Mouse (Mus musculus) midbrain, postnatal 0 days (tissue): ENCODE results near the gene Frem2. TPM values are rescaled to one million over a fixed set of nuclear protein-coding genes. Genes with fewer than 3 reads are reported as not detected.

Source experiments
- ATAC-seq: fragments of 200-750 bp; cut with Nextera tagmentation; 2 replicates; pipeline ENCODE4 v1.8.0; 2017; ENCODE audit warnings: moderate number of reproducible peaks, mild to moderate bottlenecking, moderate TSS enrichment, moderate library complexity; ENCODE audit not compliant: low FRiP score
- DNase-seq: peaks from one replicate; pipeline ENCODE4 v3.0.0-alpha.2; 2015; ENCODE audit warnings: low spot score
- H3K27ac ChIP-seq: fragments of 300-500 bp; sonication (generic); 2 replicates; pipeline ENCODE4 v1.5.1; 2014; ENCODE audit warnings: low read depth, mild to moderate bottlenecking, low read length, mixed read lengths
- H3K27me3 ChIP-seq: fragments of 300-500 bp; sonication (generic); 2 replicates; pipeline ENCODE4 v1.6.1; 2014; ENCODE audit warnings: low read length, control low read depth, mixed read lengths; ENCODE audit not compliant: insufficient read depth
- H3K36me3 ChIP-seq: fragments of 300-500 bp; sonication (generic); 2 replicates; pipeline ENCODE4 v1.6.1; 2014; ENCODE audit warnings: low read length, control low read depth, mixed read lengths; ENCODE audit not compliant: insufficient read depth
- H3K4me1 ChIP-seq: fragments of 300-500 bp; sonication (generic); 2 replicates; pipeline ENCODE4 v1.6.1; 2014; ENCODE audit warnings: mild to moderate bottlenecking, control low read depth, antibody characterized with exemption, low read length, mixed read lengths; ENCODE audit not compliant: insufficient read depth
- H3K4me2 ChIP-seq: fragments of 300-500 bp; sonication (generic); 2 replicates; pipeline ENCODE4 v1.6.1; 2014; ENCODE audit warnings: low read depth, mild to moderate bottlenecking, low read length, mixed read lengths; ENCODE audit not compliant: poor library complexity, severe bottlenecking
- H3K4me3 ChIP-seq: fragments of 300-500 bp; sonication (generic); 2 replicates; pipeline ENCODE4 v1.5.1; 2014; ENCODE audit warnings: low read depth, mild to moderate bottlenecking, low read length, moderate library complexity
- H3K9ac ChIP-seq: fragments of 300-500 bp; sonication (generic); replicated peaks from 2 replicates; pipeline ENCODE4 v1.6.1; 2014; ENCODE audit warnings: mild to moderate bottlenecking, low read length, moderate library complexity, mixed read lengths; ENCODE audit not compliant: poor library complexity, severe bottlenecking
- H3K9me3 ChIP-seq: fragments of 300-500 bp; sonication (generic); 2 replicates; pipeline ENCODE4 v1.6.1; 2016; ENCODE audit warnings: low read length, control low read depth
- CTCF ChIP-seq: IDR thresholded peaks from 2 replicates; pipeline ENCODE4 v1.5.1; 2016; ENCODE audit warnings: antibody characterized with exemption, mild to moderate bottlenecking
- WGBS: fragments of 180-500 bp; shearing (Covaris S2); extraction: QIAGEN DNeasy Blood & Tissue Kit; methylation state at CpG from one replicate; pipeline ENCODE4 v1.1.7; 2014; 5-methylcytosine and 5-hydroxymethylcytosine counted together
- polyA plus RNA-seq: library from polyadenylated mRNA; unstranded; fragments of >200 nt; fragmentation: Nextera tagmentation; extraction: Ambion mirVana; gene quantifications from 2 replicates; pipeline ENCODE4 v1.2.1, GENCODE M21; 2015
- total RNA-seq: library from RNA; depleted of rRNA; stranded (reverse); fragments of >200 nt; gene quantifications from 2 replicates; pipeline ENCODE4 v1.2.3, GENCODE M21; 2014

The Frem2 gene
- total and polyA plus RNA-seq, 2 experiments from 2014 or later, result 1.5 to 8.8 TPM

- no peak overlapping the region for H3K4me3 ChIP-seq
- WGBS, result 42% methylated on average over 4 of the region's 4 CpGs
- H3K27me3 ChIP-seq, result no peaks in the 10 kb centered on the region
- no peak overlapping the region for H3K4me2 ChIP-seq
- H3K27ac ChIP-seq, result no peak overlapping the region
- H3K9ac ChIP-seq, result no peak overlapping the region
- no peak for TF ChIP-seq CTCF
- ATAC-seq, result no peak
- peaks cover 4% of the 10 kb centered on the region; the same call in 1 of the 2 replicates for H3K4me1 ChIP-seq
- H3K36me3 ChIP-seq, result no peaks in the 10 kb centered on the region
- no peak for DNase-seq
- H3K9me3 ChIP-seq, result no peaks in the 10 kb centered on the region
Observed at GRCm38 (mm10) chr3:53630630-53631029, 26.5 kb downstream of the Frem2 start.

DNA sequence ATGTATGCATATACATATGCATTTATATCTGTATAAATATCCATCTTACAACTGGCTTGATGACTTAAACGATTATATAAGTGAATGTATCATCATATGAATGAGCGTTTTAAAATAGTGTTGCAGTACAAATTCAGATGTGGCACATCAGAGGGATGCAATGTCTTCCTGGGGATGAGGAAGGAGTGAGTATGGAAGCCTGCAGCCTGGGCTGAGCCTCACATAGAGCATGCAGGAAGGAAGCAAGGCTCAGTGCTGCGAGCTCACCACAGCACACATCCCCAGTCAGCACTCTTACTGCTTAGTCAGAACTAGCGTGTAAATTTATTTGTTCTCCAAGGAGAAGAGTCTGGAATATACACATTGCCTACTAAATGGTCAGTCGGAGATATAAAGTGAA, 27.2 kb downstream of the Frem2 start:
- Histone ChIP-seq H3K4me1 (peaks cover 4% of the 10 kb centered on the region; the same call in 1 of the 2 replicates), H3K36me3 (no peaks in the 10 kb centered on the region), H3K27me3 (no peaks in the 10 kb centered on the region), H3K27ac (no peak overlapping the region), H3K4me2 (no peak overlapping the region), H3K9me3 (no peaks in the 10 kb centered on the region), H3K4me3 (no peak overlapping the region), H3K9ac (no peak overlapping the region)
- DNase-seq (no peak), ATAC-seq (no peak)
- no peak for TF ChIP-seq CTCF
- 93% methylated on average over 5 of the region's 5 CpGs for WGBS

GRCm38 (mm10) chr3:53623222-53623621, 33.9 kb downstream of the Frem2 start:
- TF ChIP-seq CTCF, result no peak
- Histone ChIP-seq H3K27me3 (no peaks in the 10 kb centered on the region), H3K9me3 (no peaks in the 10 kb centered on the region), H3K4me2 (no peak overlapping the region), H3K36me3 (no peaks in the 10 kb centered on the region), H3K4me1 (no peaks in the 10 kb centered on the region), H3K27ac (no peak overlapping the region), H3K4me3 (no peak overlapping the region), H3K9ac (no peak overlapping the region)
- DNase-seq (no peak), ATAC-seq (no peak)
- 72% methylated on average over 8 of the region's 8 CpGs for WGBS

DNA sequence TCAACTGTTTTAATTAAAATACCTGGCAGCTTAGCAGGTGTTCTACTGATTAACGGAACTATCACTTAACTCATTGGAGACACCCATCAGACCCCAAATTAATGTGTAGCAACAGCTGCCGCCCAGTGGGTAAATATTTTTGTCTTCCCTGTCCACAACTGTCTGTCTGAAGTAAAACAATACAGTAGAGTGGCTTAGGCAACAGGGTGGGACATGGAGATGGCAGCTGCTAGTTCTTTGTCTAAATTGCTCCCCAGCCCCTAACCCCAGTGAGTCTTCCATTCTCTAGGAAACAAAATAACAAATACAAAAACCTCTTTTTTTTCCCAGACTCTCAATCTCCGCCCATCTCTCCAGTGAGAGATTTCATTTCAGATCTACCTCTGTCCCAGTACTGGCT, 36.2 kb downstream of the Frem2 start:
- DNase-seq (no peak), ATAC-seq (no peak)
- TF ChIP-seq CTCF, result no peak
- Histone ChIP-seq H3K4me2 (no peak overlapping the region), H3K36me3 (no peaks in the 10 kb centered on the region), H3K27me3 (no peaks in the 10 kb centered on the region), H3K4me1 (no peaks in the 10 kb centered on the region), H3K4me3 (no peak overlapping the region), H3K9me3 (no peaks in the 10 kb centered on the region), H3K27ac (no peak overlapping the region), H3K9ac (no peak overlapping the region)
- 77% methylated on average over 3 of the region's 3 CpGs for WGBS

DNA sequence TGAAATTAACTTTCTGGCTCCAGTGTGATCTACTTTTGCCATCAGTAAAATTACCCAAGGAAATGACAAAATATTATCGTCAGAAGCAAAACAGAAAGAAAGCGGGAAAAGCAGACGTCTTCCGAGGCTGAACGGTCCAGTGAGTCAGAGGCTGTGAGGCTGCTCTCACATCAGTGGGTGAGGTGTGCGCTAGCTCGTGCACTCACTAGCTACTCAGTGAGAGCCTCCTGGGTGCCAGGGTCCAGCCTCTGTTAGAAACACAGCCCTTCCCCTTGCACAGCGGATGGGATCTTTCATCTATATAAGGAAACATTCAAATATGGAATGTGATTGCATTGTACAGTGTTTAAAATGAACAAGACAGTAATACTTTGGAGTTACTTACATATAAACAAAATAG, 36.8 kb downstream of the Frem2 start:
- Histone ChIP-seq H3K4me3 (no peak overlapping the region), H3K9me3 (no peaks in the 10 kb centered on the region), H3K4me2 (no peak overlapping the region), H3K27ac (no peak overlapping the region), H3K27me3 (no peaks in the 10 kb centered on the region), H3K9ac (no peak overlapping the region), H3K36me3 (no peaks in the 10 kb centered on the region), H3K4me1 (no peaks in the 10 kb centered on the region)
- WGBS, result 76% methylated on average over 8 of the region's 8 CpGs
- TF ChIP-seq CTCF, result no peak
- no peak for DNase-seq
- no peak for ATAC-seq

GRCm38 (mm10) chr3:53611106-53611505, 46.0 kb downstream of the Frem2 start:
- no peak for TF ChIP-seq CTCF
- H3K27me3 ChIP-seq, result no peaks in the 10 kb centered on the region
- DNase-seq (no peak), ATAC-seq (no peak)
- H3K4me2 ChIP-seq, result no peak overlapping the region
- H3K36me3 ChIP-seq, result no peaks in the 10 kb centered on the region
- H3K4me1 ChIP-seq, result no peaks in the 10 kb centered on the region
- 78% methylated on average over 3 of the region's 3 CpGs for WGBS
- no peaks in the 10 kb centered on the region for H3K9me3 ChIP-seq
- no peak overlapping the region for H3K27ac ChIP-seq
- H3K4me3 ChIP-seq, result no peak overlapping the region
- H3K9ac ChIP-seq, result no peak overlapping the region
